Comparison of ENCODE assay signal across 25 mouse cellular contexts in genomic region chr4:51671516-51671915, GRCm38 (mm10).
DNase-seq lines count a peak whose midpoint lies in the region; ATAC-seq and TF ChIP-seq lines count a peak whose summit lies in the region.
"Had no signal": no experiment of that assay in that cellular context is flagged by ENCODE, and none has a peak within 500 bp of the region (broad histone marks: within the 10 kb centered on the region; RNA-seq: fewer than 3 reads in every experiment).

No protein-coding gene starts in this region.

- H3K4me1 ChIP-seq in hindbrain, postnatal 0 days (ENCODE audit: insufficient read depth, low read length): no peaks in the 10 kb centered on the region
- H3K4me1 ChIP-seq in hindbrain, embryonic 12.5 days: no peaks in the 10 kb centered on the region
- H3K4me1 ChIP-seq in midbrain, embryonic 10.5 days: no peaks in the 10 kb centered on the region
- H3K4me1 ChIP-seq: embryonic facial prominence, embryonic 12.5 days; heart, embryonic 13.5 days; hindbrain, embryonic 15.5 days; limb, embryonic 15.5 days; liver, embryonic 15.5 days; midbrain, embryonic 12.5 days; neural tube, embryonic 13.5 days had no signal

- no peaks in the 10 kb centered on the region for H3K27me3 ChIP-seq in hindbrain, postnatal 0 days (ENCODE audit: insufficient read depth, low read length)
- no peaks in the 10 kb centered on the region for H3K27me3 ChIP-seq in hindbrain, embryonic 12.5 days
- H3K27me3 ChIP-seq in midbrain, embryonic 10.5 days (ENCODE audit: low read depth, poor library complexity, severe bottlenecking): no peaks in the 10 kb centered on the region
- H3K27me3 ChIP-seq: embryonic facial prominence, embryonic 12.5 days; heart, embryonic 13.5 days; hindbrain, embryonic 15.5 days; limb, embryonic 15.5 days; liver, embryonic 15.5 days; midbrain, embryonic 12.5 days; neural tube, embryonic 13.5 days had no signal

- 53% methylated on average over 2 of the region's 2 CpGs for WGBS in hindbrain, postnatal 0 days
- WGBS in hindbrain, embryonic 12.5 days: 85% methylated on average over 2 of the region's 2 CpGs
- WGBS in midbrain, embryonic 10.5 days: 88% methylated on average over 2 of the region's 2 CpGs

- DNase-seq in hindbrain, postnatal 0 days (ENCODE audit: low spot score): peak; percentile 6
- peak; percentile 59 for DNase-seq in brain, adult 2 months (ENCODE audit: low read depth, low spot score)
- peak; percentile 61 to 75 for DNase-seq in layer of hippocampus, adult 2 months (ENCODE audit: low spot score in 2 of 2)
- peak; percentile 25 for DNase-seq in right cerebral cortex, adult 2 months (ENCODE audit: low spot score in 2 of 2)
- no peak for DNase-seq in midbrain, embryonic 10.5 days (ENCODE audit: low spot score)
- no peak for DNase-seq in frontal cortex, postnatal 14 days (ENCODE audit: low spot score in 2 of 2)
- DNase-seq: adrenal gland, postnatal 36 days; B cell, adult 2 months; cerebellum, adult 8-10 months; gastrocnemius, adult 2 months; heart, postnatal 36 days; kidney, adult 2 months; kidney, postnatal 10 days; thymus, postnatal 14 days had no signal

- no peak overlapping the region for H3K9ac ChIP-seq in hindbrain, postnatal 0 days (replicated peaks; ENCODE audit: low read length)
- no peak overlapping the region for H3K9ac ChIP-seq in hindbrain, embryonic 12.5 days
- H3K9ac ChIP-seq: embryonic facial prominence, embryonic 12.5 days; heart, embryonic 13.5 days; hindbrain, embryonic 15.5 days; limb, embryonic 15.5 days; liver, embryonic 15.5 days; midbrain, embryonic 12.5 days; neural tube, embryonic 13.5 days had no signal

- H3K27ac ChIP-seq in hindbrain, postnatal 0 days: no peak overlapping the region
- H3K27ac ChIP-seq in hindbrain, embryonic 12.5 days: no peak overlapping the region
- peak overlapping the region; percentile 78 for H3K27ac ChIP-seq in layer of hippocampus, adult 2 months
- H3K27ac ChIP-seq in midbrain, embryonic 10.5 days (replicated peaks): no peak overlapping the region
- H3K27ac ChIP-seq: embryonic facial prominence, embryonic 12.5 days; gastrocnemius, adult 2 months; heart, embryonic 13.5 days; hindbrain, embryonic 15.5 days; limb, embryonic 15.5 days; liver, embryonic 15.5 days; midbrain, embryonic 12.5 days; neural tube, embryonic 13.5 days; stomach, postnatal 0 days had no signal

- TF ChIP-seq CTCF in hindbrain, postnatal 0 days (IDR thresholded peaks at IDR 0.05; ENCODE audit: low read depth): no peak
- TF ChIP-seq CTCF in layer of hippocampus, adult 2 months (conservative IDR thresholded peaks at IDR 0.05): no peak

- ATAC-seq in hindbrain, postnatal 0 days: no peak
- no peak for ATAC-seq in hindbrain, embryonic 12.5 days (ENCODE audit: low FRiP score)
- ATAC-seq in erythroblast, adult 5-6 weeks (replicated peaks; ENCODE audit: low FRiP score, poor library complexity, severe bottlenecking): no peak
- ATAC-seq: lung, postnatal 0 days had no signal

- no peak overlapping the region for H3K4me3 ChIP-seq in hindbrain, postnatal 0 days (ENCODE audit: low read length)
- no peak overlapping the region for H3K4me3 ChIP-seq in hindbrain, embryonic 12.5 days
- H3K4me3 ChIP-seq in layer of hippocampus, adult 2 months: no peak overlapping the region
- H3K4me3 ChIP-seq in midbrain, embryonic 10.5 days: no peak overlapping the region
- H3K4me3 ChIP-seq: embryonic facial prominence, embryonic 12.5 days; gastrocnemius, adult 2 months; heart, embryonic 13.5 days; hindbrain, embryonic 15.5 days; limb, embryonic 15.5 days; liver, embryonic 15.5 days; midbrain, embryonic 12.5 days; neural tube, embryonic 13.5 days had no signal

- no peaks in the 10 kb centered on the region for H3K9me3 ChIP-seq in hindbrain, postnatal 0 days (ENCODE audit: low read length)
- no peaks in the 10 kb centered on the region for H3K9me3 ChIP-seq in hindbrain, embryonic 12.5 days (replicated peaks)
- no peaks in the 10 kb centered on the region for H3K9me3 ChIP-seq in midbrain, embryonic 10.5 days (replicated peaks)
- H3K9me3 ChIP-seq: embryonic facial prominence, embryonic 12.5 days; heart, embryonic 13.5 days; hindbrain, embryonic 15.5 days; limb, embryonic 15.5 days; liver, embryonic 15.5 days; midbrain, embryonic 12.5 days; neural tube, embryonic 13.5 days had no signal

- no peaks in the 10 kb centered on the region for H3K36me3 ChIP-seq in hindbrain, postnatal 0 days (ENCODE audit: insufficient read depth, low read length)
- no peaks in the 10 kb centered on the region for H3K36me3 ChIP-seq in hindbrain, embryonic 12.5 days
- H3K36me3 ChIP-seq in midbrain, embryonic 10.5 days: no peaks in the 10 kb centered on the region
- H3K36me3 ChIP-seq: embryonic facial prominence, embryonic 12.5 days; heart, embryonic 13.5 days; hindbrain, embryonic 15.5 days; limb, embryonic 15.5 days; liver, embryonic 15.5 days; midbrain, embryonic 12.5 days; neural tube, embryonic 13.5 days had no signal

- H3K4me2 ChIP-seq in hindbrain, postnatal 0 days (ENCODE audit: low read depth, low read length): no peak overlapping the region
- H3K4me2 ChIP-seq in hindbrain, embryonic 12.5 days (replicated peaks): no peak overlapping the region
- H3K4me2 ChIP-seq: embryonic facial prominence, embryonic 12.5 days; heart, embryonic 13.5 days; hindbrain, embryonic 15.5 days; limb, embryonic 15.5 days; liver, embryonic 15.5 days; midbrain, embryonic 12.5 days; neural tube, embryonic 13.5 days had no signal

Comparison
In these comparisons a context has a peak if more than half of its experiments do, and no peak if none do; other contexts are left out.
1. DNase-seq: peak in hindbrain, postnatal 0 days (single experiment), brain, adult 2 months (single experiment), layer of hippocampus, adult 2 months (2 of 2) and right cerebral cortex, adult 2 months (2 of 2); none in midbrain, embryonic 10.5 days (single experiment) and frontal cortex, postnatal 14 days (0 of 2).